Mouse (Mus musculus) liver, embryonic 14.5 days (tissue): ENCODE data around the gene Gm13290. TPM values are rescaled to one million over a fixed set of nuclear protein-coding genes. Genes with fewer than 3 reads are reported as not detected.
"Not testable (repeated sequence)": the region's sequence is repeated elsewhere in the genome, so short reads cannot be mapped to it uniquely, and the experiment has no call there.

ENCODE experiments used
- ATAC-seq: fragments of 200-750 bp; cut with Nextera tagmentation; 2 replicates; pipeline ENCODE4 v1.8.0; 2017; ENCODE audit warnings: moderate number of reproducible peaks, mild to moderate bottlenecking, moderate library complexity; ENCODE audit not compliant: insufficient read depth
- DNase-seq, 3 experiments: peaks; one replicate each; pipeline ENCODE4 v3.0.0-alpha.2; 2012 to 2013; ENCODE audit warnings: low read depth in 3 of 3, low spot score in 3 of 3
- H3K27ac ChIP-seq: fragments of 300-500 bp; sonication (generic); 2 replicates; pipeline ENCODE4 v1.5.1; 2014; ENCODE audit warnings: moderate library complexity, mild to moderate bottlenecking, control low read depth, inconsistent platforms
- H3K27me3 ChIP-seq: fragments of 300-500 bp; sonication (generic); 2 replicates; pipeline ENCODE4 v1.6.1; 2014; ENCODE audit warnings: mild to moderate bottlenecking, low read length, moderate library complexity; ENCODE audit not compliant: control insufficient read depth, insufficient read depth
- H3K36me3 ChIP-seq: fragments of 300-500 bp; sonication (generic); replicated peaks from 2 replicates; pipeline ENCODE4 v1.6.1; 2014; ENCODE audit warnings: low read depth; ENCODE audit not compliant: control insufficient read depth, insufficient read depth
- H3K4me1 ChIP-seq, 2 experiments: fragments of 200-500 bp in 1 of 2; fragments of 300-500 bp in 1 of 2; sonication (generic) in 1 of 2; replicated peaks; 2 replicates each; pipeline ENCODE4 v1.6.1; 2012 to 2014; ENCODE audit warnings: antibody characterized with exemption in 1 of 2, inconsistent platforms in 1 of 2, low read length in 1 of 2; ENCODE audit not compliant: control insufficient read depth in 2 of 2, insufficient read depth in 2 of 2
- H3K4me2 ChIP-seq: fragments of 300-500 bp; sonication (generic); 2 replicates; pipeline ENCODE4 v1.6.1; 2014; ENCODE audit warnings: low read depth, mild to moderate bottlenecking, control low read depth, moderate library complexity
- H3K4me3 ChIP-seq, 2 experiments: fragments of 200-500 bp in 1 of 2; fragments of 300-500 bp in 1 of 2; sonication (generic) in 1 of 2; 2 replicates each; pipeline ENCODE4 v1.5.1; 2012 to 2014; ENCODE audit warnings: low read depth in 2 of 2, low read length in 2 of 2, mild to moderate bottlenecking in 2 of 2, control low read depth in 1 of 2, inconsistent platforms in 1 of 2, moderate library complexity in 1 of 2; ENCODE audit not compliant: insufficient read depth in 1 of 2
- H3K9ac ChIP-seq: fragments of 300-500 bp; sonication (generic); replicated peaks from 2 replicates; pipeline ENCODE4 v1.6.1; 2014; ENCODE audit warnings: mild to moderate bottlenecking, control low read depth, moderate library complexity
- H3K9me3 ChIP-seq: fragments of 300-500 bp; sonication (generic); 2 replicates; pipeline ENCODE4 v1.6.1; 2016; ENCODE audit warnings: low read length, mixed read lengths; ENCODE audit not compliant: control insufficient read depth
- CTCF ChIP-seq: IDR thresholded peaks from 2 replicates; pipeline ENCODE4 v1.5.1; 2016; ENCODE audit warnings: antibody characterized with exemption, low read depth, control low read depth
- EP300 ChIP-seq: IDR thresholded peaks from 2 replicates; pipeline ENCODE4 v1.6.1; 2016; ENCODE audit warnings: antibody characterized with exemption, low read depth
- WGBS: fragments of 180-500 bp; shearing (Covaris S2); extraction: QIAGEN DNeasy Blood & Tissue Kit; methylation state at CpG from one replicate; pipeline ENCODE4 v1.1.7; 2014; ENCODE audit not compliant: insufficient replicate concordance; 5-methylcytosine and 5-hydroxymethylcytosine counted together
- polyA plus RNA-seq, 2 experiments: library from polyadenylated mRNA; depleted of rRNA in 1 of 2; stranded (reverse) in 1 of 2; unstranded in 1 of 2; fragments of >200 nt; fragmentation: Nextera tagmentation in 1 of 2; extraction: Ambion mirVana in 1 of 2; gene quantifications; 2 replicates each; pipeline versions ENCODE4 v1.2.1 to v1.2.3; 2012 to 2014

Gm13290 gene
- polyA plus RNA-seq, 2 experiments, result not detected

DNA sequence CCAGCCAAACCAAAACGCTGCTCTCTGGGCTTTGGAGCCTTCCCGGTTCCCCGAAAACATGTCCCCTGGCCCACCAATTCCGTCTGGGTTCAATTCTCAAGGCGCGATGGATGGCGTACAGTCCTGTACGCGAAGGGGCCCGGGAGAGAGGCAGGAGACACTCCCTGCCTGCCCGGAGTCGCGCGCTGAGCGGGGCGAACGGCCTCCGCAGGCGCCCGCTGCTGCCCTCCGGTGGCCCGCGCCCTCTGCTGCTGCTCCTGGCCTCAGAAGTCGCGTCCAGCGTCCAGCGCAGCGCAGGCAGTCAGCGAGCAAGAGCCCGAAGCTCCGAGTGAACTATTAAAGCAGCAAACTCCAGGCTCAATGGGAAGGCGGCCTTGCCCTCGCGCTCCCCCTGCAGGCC lies 32.1 kb downstream of the Gm13290 start:
- not testable (repeated sequence) for H3K9ac ChIP-seq, H3K9me3 ChIP-seq, H3K36me3 ChIP-seq, H3K27ac ChIP-seq, H3K27me3 ChIP-seq, H3K4me1 ChIP-seq, ATAC-seq, DNase-seq
- WGBS, result 0% methylated on average over 12 of the region's 34 CpGs
- H3K4me2 ChIP-seq, result peak overlapping the region; percentile 31; the same call in 1 of the 2 replicates
- 0 out of 4 replicates have a peak overlapping the region, but pooled peaks of 1 of the 2 experiments have one; percentile 21 for H3K4me3 ChIP-seq

DNA sequence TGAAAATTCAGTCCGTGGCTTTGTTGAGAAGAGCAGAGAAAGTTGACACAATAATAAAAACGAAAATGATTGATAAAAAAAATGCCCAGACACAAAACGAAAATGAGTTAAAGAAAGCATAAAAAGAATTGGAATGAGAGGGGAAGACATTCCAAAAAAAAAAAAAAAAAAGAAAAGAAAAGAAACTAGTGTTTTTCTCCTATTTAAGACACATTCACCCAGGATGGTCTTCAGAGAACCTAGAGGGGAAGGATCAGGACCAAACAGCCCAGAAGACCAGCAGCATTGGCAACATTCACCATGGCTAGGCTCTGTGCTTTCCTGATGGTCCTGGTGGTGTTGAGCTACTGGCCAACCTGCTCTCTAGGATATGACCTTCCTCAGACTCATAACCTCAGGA lies 42.3 kb downstream of the Gm13290 start, which contains the start of gene Ifna7:
Ifna7 (plus strand) TSS at position 301 of the 400 bp plus-strand sequence.
- DNase-seq (no peak), ATAC-seq (no peak)
- Histone ChIP-seq H3K36me3 (no peaks in the 10 kb centered on the region), H3K4me2 (no peak within 1 kb of the TSS), H3K4me3 (no peak within 1 kb of the TSS), H3K27ac (no peak within 1 kb of the TSS), H3K9ac (no peak within 1 kb of the TSS), H3K4me1 (no peaks in the 10 kb centered on the region), H3K27me3 (no peaks in the 10 kb centered on the region), H3K9me3 (no peaks in the 10 kb centered on the region)
- TF ChIP-seq EP300 (no peak), CTCF (no peak)
- 32% methylated on average over 3 of the region's 3 CpGs for WGBS

DNA sequence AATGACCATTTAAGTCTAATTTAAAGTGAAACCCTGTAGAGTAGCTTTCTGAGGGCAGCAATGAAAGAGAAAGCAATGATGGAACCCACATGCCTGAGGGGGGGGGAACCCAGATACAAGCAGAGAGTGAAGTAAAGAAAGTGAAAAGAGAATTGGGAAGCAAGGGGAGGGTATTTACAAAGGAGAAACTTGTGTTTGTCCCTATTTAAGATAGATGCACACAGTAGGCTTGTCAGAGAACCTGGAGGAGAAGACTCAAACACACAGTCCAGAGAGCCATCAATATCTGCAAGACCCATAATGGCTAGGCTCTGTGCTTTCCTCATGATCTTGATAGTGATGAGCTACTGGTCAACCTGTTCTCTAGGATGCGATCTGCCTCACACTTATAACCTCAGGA lies 46.0 kb downstream of the Gm13290 start, which contains the start of gene Ifna11:
Ifna11 (plus strand) TSS at position 301 of the 400 bp plus-strand sequence.
- 70% methylated on average over 1 of the region's 1 CpGs for WGBS

DNA sequence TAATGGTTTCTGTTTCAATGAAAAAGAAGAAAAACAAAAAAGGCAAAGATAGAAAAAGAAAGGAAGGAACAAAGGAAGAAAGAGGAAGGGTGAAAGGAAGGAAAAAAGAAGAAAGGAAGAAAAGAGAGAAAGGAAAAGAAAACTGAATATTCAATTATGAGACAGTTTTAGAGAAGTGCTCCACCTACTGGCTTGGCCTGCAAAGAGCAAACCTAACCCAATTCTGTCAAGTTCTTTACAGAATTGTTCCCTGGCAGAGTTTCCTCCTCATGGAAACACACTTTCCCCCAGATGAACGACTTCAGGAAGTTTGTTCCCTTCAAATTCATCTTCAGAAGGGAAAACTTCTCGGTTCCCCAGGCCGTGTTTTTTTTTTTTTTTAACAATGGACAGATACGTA lies 49.4 kb downstream of the Gm13290 start:
- H3K9ac ChIP-seq, result no peak overlapping the region
- no peaks in the 10 kb centered on the region for H3K27me3 ChIP-seq
- ATAC-seq, result no peak
- no peaks in the 10 kb centered on the region for H3K36me3 ChIP-seq
- no peak overlapping the region for H3K4me3 ChIP-seq
- no peak for TF ChIP-seq EP300
- peak; percentile 32; the same call in 1 of the 2 replicates for TF ChIP-seq CTCF
- no peak for DNase-seq
- H3K9me3 ChIP-seq, result no peaks in the 10 kb centered on the region
- 18% methylated on average over 4 of the region's 4 CpGs for WGBS
- H3K4me1 ChIP-seq, result no peaks in the 10 kb centered on the region
- H3K4me2 ChIP-seq, result no peak overlapping the region
- no peak overlapping the region for H3K27ac ChIP-seq

More for the DNA sequence above, 46.0 kb downstream of the Gm13290 start, which contains the start of gene Ifna11:
- H3K27ac ChIP-seq, result no peak within 1 kb of the TSS
- no peaks in the 10 kb centered on the region for H3K27me3 ChIP-seq
- H3K9ac ChIP-seq, result no peak within 1 kb of the TSS
- ATAC-seq (no peak), DNase-seq (no peak)
- no peaks in the 10 kb centered on the region for H3K9me3 ChIP-seq
- no peaks in the 10 kb centered on the region for H3K4me1 ChIP-seq
- no peaks in the 10 kb centered on the region for H3K36me3 ChIP-seq
- TF ChIP-seq EP300 (no peak), CTCF (no peak)
- H3K4me2 ChIP-seq, result no peak within 1 kb of the TSS
- H3K4me3 ChIP-seq, result no peak within 1 kb of the TSS

Other genes starting within 250 kb of the Gm13290 start
Only the 30 nearest of the 31 such genes appear.
- gene Ifna14, start 202.0 kb upstream of the Gm13290 start, polyA plus RNA-seq (2012; rRNA removed), result not detected in 2 replicates
- gene Ifna14, start 202.0 kb upstream of the Gm13290 start, polyA plus RNA-seq (2014; fragmentation: Nextera tagmentation; extraction: Ambion mirVana), result not detected in 2 replicates
- not detected in 2 replicates for gene Ifna9, start 181.4 kb upstream of the Gm13290 start, polyA plus RNA-seq (2012; rRNA removed)
- not detected in 2 replicates for gene Ifna9, start 181.4 kb upstream of the Gm13290 start, polyA plus RNA-seq (2014; fragmentation: Nextera tagmentation; extraction: Ambion mirVana)
- gene Ifna12, start 170.5 kb upstream of the Gm13290 start, polyA plus RNA-seq (2012; rRNA removed), result not detected in 2 replicates
- not detected in 2 replicates for gene Ifna12, start 170.5 kb upstream of the Gm13290 start, polyA plus RNA-seq (2014; fragmentation: Nextera tagmentation; extraction: Ambion mirVana)
- gene C87499, start 139.4 kb upstream of the Gm13290 start, polyA plus RNA-seq (2012; rRNA removed), result not detected in 2 replicates
- not detected in 2 replicates for gene C87499, start 139.4 kb upstream of the Gm13290 start, polyA plus RNA-seq (2014; fragmentation: Nextera tagmentation; extraction: Ambion mirVana)
- not detected in 2 replicates for gene Ifna13, start 129.4 kb upstream of the Gm13290 start, polyA plus RNA-seq (2012; rRNA removed)
- gene Ifna13, start 129.4 kb upstream of the Gm13290 start, polyA plus RNA-seq (2014; fragmentation: Nextera tagmentation; extraction: Ambion mirVana), result not detected in 2 replicates
- gene Ifna16, start 96.9 kb upstream of the Gm13290 start, polyA plus RNA-seq (2012; rRNA removed), result not detected in 2 replicates
- not detected in 2 replicates for gene Ifna16, start 96.9 kb upstream of the Gm13290 start, polyA plus RNA-seq (2014; fragmentation: Nextera tagmentation; extraction: Ambion mirVana)
- not detected in 2 replicates for gene Ifna2, start 89.9 kb upstream of the Gm13290 start, polyA plus RNA-seq (2012; rRNA removed)
- gene Ifna2, start 89.9 kb upstream of the Gm13290 start, polyA plus RNA-seq (2014; fragmentation: Nextera tagmentation; extraction: Ambion mirVana), result not detected in 2 replicates
- gene Ifnab, start 82.5 kb upstream of the Gm13290 start, polyA plus RNA-seq (2012; rRNA removed), result not detected in 2 replicates
- not detected in 2 replicates for gene Ifnab, start 82.5 kb upstream of the Gm13290 start, polyA plus RNA-seq (2014; fragmentation: Nextera tagmentation; extraction: Ambion mirVana)
- gene Gm26566, start 52.0 kb upstream of the Gm13290 start, polyA plus RNA-seq (2012; rRNA removed), result 0.08 and 0.13 TPM in 2 replicates
- 0.24 and 0.43 TPM in 2 replicates for gene Gm26566, start 52.0 kb upstream of the Gm13290 start, polyA plus RNA-seq (2014; fragmentation: Nextera tagmentation; extraction: Ambion mirVana)
- 6.4 and 9.1 TPM in 2 replicates for gene Klhl9, start 51.4 kb upstream of the Gm13290 start, polyA plus RNA-seq (2012; rRNA removed)
- 26.5 and 28.1 TPM in 2 replicates for gene Klhl9, start 51.4 kb upstream of the Gm13290 start, polyA plus RNA-seq (2014; fragmentation: Nextera tagmentation; extraction: Ambion mirVana)
- gene Gm13271, start 19.0 kb upstream of the Gm13290 start, polyA plus RNA-seq (2012; rRNA removed), result not detected in 2 replicates
- gene Gm13271, start 19.0 kb upstream of the Gm13290 start, polyA plus RNA-seq (2014; fragmentation: Nextera tagmentation; extraction: Ambion mirVana), result not detected in 2 replicates
- gene Gm13283, start 13.7 kb upstream of the Gm13290 start, polyA plus RNA-seq (2012; rRNA removed), result 0.02 TPM in 1 of 2 replicates, not detected in the other
- gene Gm13283, start 13.7 kb upstream of the Gm13290 start, polyA plus RNA-seq (2014; fragmentation: Nextera tagmentation; extraction: Ambion mirVana), result 0.15 TPM in 1 of 2 replicates, not detected in the other
- not detected in 2 replicates for gene Gm13289, start 3.1 kb downstream of the Gm13290 start, polyA plus RNA-seq (2012; rRNA removed)
- gene Gm13289, start 3.1 kb downstream of the Gm13290 start, polyA plus RNA-seq (2014; fragmentation: Nextera tagmentation; extraction: Ambion mirVana), result not detected in 2 replicates
- gene Gm13272, start 6.0 kb downstream of the Gm13290 start, polyA plus RNA-seq (2012; rRNA removed), result not detected in 2 replicates
- gene Gm13272, start 6.0 kb downstream of the Gm13290 start, polyA plus RNA-seq (2014; fragmentation: Nextera tagmentation; extraction: Ambion mirVana), result not detected in 2 replicates
- not detected in 2 replicates for gene Ifnz, start 8.3 kb downstream of the Gm13290 start, polyA plus RNA-seq (2012; rRNA removed)
- gene Ifnz, start 8.3 kb downstream of the Gm13290 start, polyA plus RNA-seq (2014; fragmentation: Nextera tagmentation; extraction: Ambion mirVana), result not detected in 2 replicates
- gene Gm13276, start 11.9 kb downstream of the Gm13290 start, polyA plus RNA-seq (2012; rRNA removed), result not detected in 2 replicates
- not detected in 2 replicates for gene Gm13276, start 11.9 kb downstream of the Gm13290 start, polyA plus RNA-seq (2014; fragmentation: Nextera tagmentation; extraction: Ambion mirVana)
- gene Gm13277, start 14.8 kb downstream of the Gm13290 start, polyA plus RNA-seq (2012; rRNA removed), result not detected in 2 replicates
- gene Gm13277, start 14.8 kb downstream of the Gm13290 start, polyA plus RNA-seq (2014; fragmentation: Nextera tagmentation; extraction: Ambion mirVana), result not detected in 2 replicates
- not detected in 2 replicates for gene Gm13278, start 17.7 kb downstream of the Gm13290 start, polyA plus RNA-seq (2012; rRNA removed)
- not detected in 2 replicates for gene Gm13278, start 17.7 kb downstream of the Gm13290 start, polyA plus RNA-seq (2014; fragmentation: Nextera tagmentation; extraction: Ambion mirVana)
- gene Gm13275, start 20.7 kb downstream of the Gm13290 start, polyA plus RNA-seq (2012; rRNA removed), result not detected in 2 replicates
- not detected in 2 replicates for gene Gm13275, start 20.7 kb downstream of the Gm13290 start, polyA plus RNA-seq (2014; fragmentation: Nextera tagmentation; extraction: Ambion mirVana)
- not detected in 2 replicates for gene Gm13279, start 23.6 kb downstream of the Gm13290 start, polyA plus RNA-seq (2012; rRNA removed)
- not detected in 2 replicates for gene Gm13279, start 23.6 kb downstream of the Gm13290 start, polyA plus RNA-seq (2014; fragmentation: Nextera tagmentation; extraction: Ambion mirVana)
- not detected in 2 replicates for gene Gm13285, start 25.8 kb downstream of the Gm13290 start, polyA plus RNA-seq (2012; rRNA removed)
- 0.14 TPM in 1 of 2 replicates, not detected in the other for gene Gm13285, start 25.8 kb downstream of the Gm13290 start, polyA plus RNA-seq (2014; fragmentation: Nextera tagmentation; extraction: Ambion mirVana)
- gene Gm13287, start 29.4 kb downstream of the Gm13290 start, polyA plus RNA-seq (2012; rRNA removed), result not detected in 2 replicates
- not detected in 2 replicates for gene Gm13287, start 29.4 kb downstream of the Gm13290 start, polyA plus RNA-seq (2014; fragmentation: Nextera tagmentation; extraction: Ambion mirVana)
- not detected in 2 replicates for gene Gm13288, start 31.7 kb downstream of the Gm13290 start, polyA plus RNA-seq (2012; rRNA removed)
- gene Gm13288, start 31.7 kb downstream of the Gm13290 start, polyA plus RNA-seq (2014; fragmentation: Nextera tagmentation; extraction: Ambion mirVana), result not detected in 2 replicates
- not detected in 2 replicates for gene Ifna7, start 42.4 kb downstream of the Gm13290 start, polyA plus RNA-seq (2012; rRNA removed)
- gene Ifna7, start 42.4 kb downstream of the Gm13290 start, polyA plus RNA-seq (2014; fragmentation: Nextera tagmentation; extraction: Ambion mirVana), result not detected in 2 replicates
- not detected in 2 replicates for gene Ifna11, start 46.1 kb downstream of the Gm13290 start, polyA plus RNA-seq (2012; rRNA removed)
- not detected in 2 replicates for gene Ifna11, start 46.1 kb downstream of the Gm13290 start, polyA plus RNA-seq (2014; fragmentation: Nextera tagmentation; extraction: Ambion mirVana)
- not detected in 2 replicates for gene Ifna6, start 53.6 kb downstream of the Gm13290 start, polyA plus RNA-seq (2012; rRNA removed)
- gene Ifna6, start 53.6 kb downstream of the Gm13290 start, polyA plus RNA-seq (2014; fragmentation: Nextera tagmentation; extraction: Ambion mirVana), result not detected in 2 replicates
- gene Ifna5, start 61.7 kb downstream of the Gm13290 start, polyA plus RNA-seq (2012; rRNA removed), result not detected in 2 replicates
- not detected in 2 replicates for gene Ifna5, start 61.7 kb downstream of the Gm13290 start, polyA plus RNA-seq (2014; fragmentation: Nextera tagmentation; extraction: Ambion mirVana)
- not detected in 2 replicates for gene Ifna4, start 68.0 kb downstream of the Gm13290 start, polyA plus RNA-seq (2012; rRNA removed)
- not detected in 2 replicates for gene Ifna4, start 68.0 kb downstream of the Gm13290 start, polyA plus RNA-seq (2014; fragmentation: Nextera tagmentation; extraction: Ambion mirVana)
- gene Ifna1, start 76.3 kb downstream of the Gm13290 start, polyA plus RNA-seq (2012; rRNA removed), result not detected in 2 replicates
- gene Ifna1, start 76.3 kb downstream of the Gm13290 start, polyA plus RNA-seq (2014; fragmentation: Nextera tagmentation; extraction: Ambion mirVana), result not detected in 2 replicates
- not detected in 2 replicates for gene Ifne, start 106.4 kb downstream of the Gm13290 start, polyA plus RNA-seq (2012; rRNA removed)
- not detected in 2 replicates for gene Ifne, start 106.4 kb downstream of the Gm13290 start, polyA plus RNA-seq (2014; fragmentation: Nextera tagmentation; extraction: Ambion mirVana)